Mouse (Mus musculus) thymus, adult 2 months (tissue): ENCODE results near the gene Vmn1r237.

ENCODE experiments used
- CTCF ChIP-seq: fragments of 200-500 bp; IDR thresholded peaks from 2 replicates; pipeline ENCODE4 v1.5.1; 2012; ENCODE audit warnings: mild to moderate bottlenecking, control low read depth, low read length, moderate library complexity, borderline replicate concordance; ENCODE audit not compliant: control insufficient read depth, poor library complexity, insufficient read depth; ENCODE audit errors: extremely low read depth
- POLR2A ChIP-seq: fragments of 200-500 bp; IDR thresholded peaks from 2 replicates; pipeline ENCODE4 v1.6.1; 2012; ENCODE audit warnings: mild to moderate bottlenecking, low read length, control low read depth, moderate library complexity; ENCODE audit not compliant: control insufficient read depth, poor library complexity, insufficient read depth; ENCODE audit errors: extremely low read depth

DNA sequence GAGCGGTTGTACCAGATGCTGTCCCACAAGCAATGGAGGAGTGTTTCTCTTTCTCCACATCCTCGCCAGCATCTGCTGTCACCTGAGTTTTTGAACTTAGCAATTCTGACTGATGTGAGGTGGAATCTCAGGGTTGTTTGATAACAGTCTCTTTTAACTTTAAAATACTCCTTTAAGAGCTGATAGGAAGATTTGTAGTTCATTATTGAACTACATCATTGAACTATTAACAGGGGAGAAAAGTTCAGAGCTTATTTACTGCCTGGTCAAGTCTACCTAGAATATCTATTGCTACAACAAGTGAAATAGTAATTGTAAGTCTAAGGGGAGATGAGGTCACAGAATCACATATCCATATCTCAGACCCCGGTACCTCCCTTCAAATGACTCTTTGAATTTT lies 29.0 kb upstream of the Vmn1r237 start, which contains the start of gene Vmn1r236:
- TF ChIP-seq CTCF (no peak), POLR2A (no peak)
